Mouse (Mus musculus) cerebellum, adult 2 months (tissue): ENCODE data around the gene Pkp2. TPM values are rescaled to one million over a fixed set of nuclear protein-coding genes. Genes with fewer than 3 reads are reported as not detected.
A peak's percentile ranks its signal among the peaks of the same experiment; 100 is the strongest.

Experiments
- DNase-seq, 2 experiments: peaks; one replicate each; pipeline ENCODE4 v3.0.0; 2021
- H3K27ac ChIP-seq: fragments of 200-500 bp; 2 replicates; pipeline ENCODE4 v1.5.1; 2012; ENCODE audit warnings: low read length, control low read depth, inconsistent platforms; ENCODE audit not compliant: insufficient read depth
- H3K27me3 ChIP-seq: fragments of 200-500 bp; 2 replicates; pipeline ENCODE4 v1.6.1; 2012; ENCODE audit warnings: inconsistent platforms, mild to moderate bottlenecking, low read length, moderate library complexity; ENCODE audit not compliant: control insufficient read depth, insufficient read depth
- H3K4me1 ChIP-seq: fragments of 200-500 bp; 2 replicates; pipeline ENCODE4 v1.6.1; 2011; ENCODE audit warnings: low read length; ENCODE audit not compliant: control insufficient read depth, insufficient read depth
- H3K4me3 ChIP-seq: fragments of 200-500 bp; replicated peaks from 2 replicates; pipeline ENCODE3; 2011; ENCODE audit warnings: mild to moderate bottlenecking, low read depth, low read length, control low read depth; ENCODE audit not compliant: insufficient read depth
- CTCF ChIP-seq: fragments of 200-500 bp; IDR thresholded peaks from 2 replicates; pipeline ENCODE4 v1.5.1; 2011; ENCODE audit warnings: low read depth, mild to moderate bottlenecking, control low read depth, low read length, moderate library complexity, borderline replicate concordance; ENCODE audit not compliant: insufficient read depth
- POLR2A ChIP-seq: fragments of 200-500 bp; IDR thresholded peaks from 2 replicates; pipeline ENCODE4 v1.6.1; 2011; ENCODE audit warnings: low read length, control low read depth, borderline replicate concordance; ENCODE audit not compliant: insufficient read depth
- WGBS: fragments of 180-500 bp; shearing (Covaris S2); methylation state at CpG from one replicate; pipeline ENCODE4 v1.1.7; 2018; 5-methylcytosine and 5-hydroxymethylcytosine counted together
- polyA plus RNA-seq: library from polyadenylated mRNA; depleted of rRNA; stranded (reverse); fragments of >200 nt; gene quantifications from 2 replicates; pipeline ENCODE4 v1.2.3, GENCODE M21; 2012

Gene Pkp2
- polyA plus RNA-seq, 1 experiment, result 1.7 TPM

DNA sequence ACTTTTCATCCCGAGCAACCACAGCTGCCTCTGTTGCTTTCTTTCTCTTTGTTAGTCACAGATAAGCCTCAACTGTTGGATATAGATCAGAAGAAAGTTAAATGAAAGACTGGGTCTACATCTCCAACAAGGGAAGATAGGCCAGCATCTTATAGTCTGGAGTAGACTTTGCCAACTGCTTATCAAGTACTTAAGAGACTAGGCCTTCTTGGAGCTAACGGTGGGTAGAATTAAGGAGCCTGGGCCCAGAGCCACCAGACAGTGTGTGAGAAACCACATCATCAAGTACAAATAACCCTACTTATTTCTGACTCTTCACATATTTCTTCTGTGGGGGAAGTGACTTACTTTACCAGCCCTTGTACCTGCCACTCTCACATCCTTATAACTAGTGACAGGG lies 37.4 kb downstream of the Pkp2 start:
- H3K4me1 ChIP-seq, result no peaks in the 10 kb centered on the region
- WGBS, result 68% methylated on average over 2 of the region's 2 CpGs
- no peak overlapping the region for H3K4me3 ChIP-seq
- TF ChIP-seq POLR2A, result no peak
- no peak for TF ChIP-seq CTCF
- no peak overlapping the region for H3K27ac ChIP-seq
- DNase-seq, result no peak
- no peaks in the 10 kb centered on the region for H3K27me3 ChIP-seq

DNA sequence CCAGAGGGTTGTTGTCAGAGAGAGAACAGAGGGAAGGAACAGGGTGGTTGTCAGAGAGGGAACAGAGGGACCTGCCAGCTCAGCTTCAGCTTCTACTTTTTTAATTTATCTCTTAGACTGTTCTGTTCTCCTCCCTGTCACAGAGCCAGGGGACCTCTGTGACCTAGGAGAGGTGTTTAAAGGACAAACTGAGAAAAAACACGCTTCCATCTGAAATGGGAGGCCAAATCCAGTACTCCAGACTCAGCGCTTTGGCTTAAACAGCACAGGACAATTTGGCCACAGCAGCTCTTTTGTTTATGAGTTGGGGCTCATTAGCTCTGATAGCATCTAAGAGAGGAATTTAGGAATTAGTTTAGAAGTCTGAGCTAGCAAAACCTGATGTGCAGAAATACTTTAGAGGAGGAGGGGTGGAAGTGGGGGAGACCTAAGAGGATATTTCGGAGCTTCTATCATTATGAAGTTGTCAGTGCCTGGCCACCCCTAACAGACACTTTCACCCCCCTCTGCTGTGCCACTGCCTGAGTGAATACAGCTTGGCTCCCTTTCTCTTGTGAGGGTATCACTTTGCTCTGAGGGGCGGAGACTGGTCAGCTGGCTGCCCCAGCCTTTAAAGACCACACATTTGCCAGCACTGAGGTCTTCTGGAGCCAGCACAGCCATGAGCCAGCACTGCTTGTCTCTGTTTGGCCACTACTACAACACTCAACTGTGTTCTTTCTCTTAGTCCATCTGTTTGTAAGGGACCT lies 40.4 kb downstream of the Pkp2 start:
- TF ChIP-seq POLR2A (no peak), CTCF (no peak)
- Histone ChIP-seq H3K27ac (no peak overlapping the region), H3K27me3 (no peaks in the 10 kb centered on the region), H3K4me3 (no peak overlapping the region), H3K4me1 (no peaks in the 10 kb centered on the region)
- DNase-seq, result no peak
- WGBS, result 35% methylated on average over 4 of the region's 4 CpGs

DNA sequence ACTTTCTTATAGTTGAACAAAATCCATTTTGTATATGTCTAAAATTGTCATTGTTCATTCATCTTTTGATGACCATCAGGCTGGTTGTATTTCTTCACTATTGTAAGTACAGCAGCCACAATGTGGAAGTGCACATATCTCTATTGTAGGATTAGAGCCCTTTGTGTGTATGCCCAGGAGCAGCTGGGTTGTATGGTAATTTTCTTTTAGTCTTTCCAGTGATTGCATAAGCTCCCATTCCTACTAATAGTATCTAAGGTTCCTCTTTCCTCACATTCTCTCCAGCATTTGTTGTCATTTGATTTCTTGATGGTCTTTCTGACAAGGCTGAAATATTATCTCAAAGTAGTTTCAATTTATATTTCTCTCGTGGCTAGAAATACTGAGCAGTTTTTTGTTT lies 42.1 kb downstream of the Pkp2 start:
- WGBS, result 92% methylated on average over 1 of the region's 1 CpGs
- no peak for TF ChIP-seq CTCF
- no peak for TF ChIP-seq POLR2A
- Histone ChIP-seq H3K4me1 (no peaks in the 10 kb centered on the region), H3K4me3 (no peak overlapping the region), H3K27ac (no peak overlapping the region), H3K27me3 (no peaks in the 10 kb centered on the region)
- no peak for DNase-seq

DNA sequence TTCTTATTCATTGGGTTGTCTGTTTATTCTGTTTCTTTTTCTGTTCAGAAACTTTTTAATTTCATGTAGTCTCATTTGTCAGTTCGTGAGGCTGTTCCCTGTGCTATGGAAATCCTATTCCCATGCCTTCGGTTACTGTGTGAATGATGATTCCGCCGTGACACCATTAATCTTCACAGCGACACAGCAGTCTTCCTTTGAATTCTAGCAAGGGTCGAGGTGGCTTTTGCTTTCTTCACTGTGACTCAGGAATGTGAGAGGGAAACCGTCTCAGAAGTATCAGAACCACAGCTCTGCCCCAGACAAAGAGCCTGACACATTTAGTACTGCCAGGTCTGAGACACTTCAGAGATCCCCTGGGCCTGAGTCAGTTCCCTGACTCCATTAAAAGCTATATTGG lies 42.8 kb downstream of the Pkp2 start:
- DNase-seq, result no peak
- WGBS, result 85% methylated on average over 7 of the region's 7 CpGs
- TF ChIP-seq CTCF, result no peak
- no peak for TF ChIP-seq POLR2A
- Histone ChIP-seq H3K4me3 (no peak overlapping the region), H3K4me1 (no peaks in the 10 kb centered on the region), H3K27ac (no peak overlapping the region), H3K27me3 (no peaks in the 10 kb centered on the region)

DNA sequence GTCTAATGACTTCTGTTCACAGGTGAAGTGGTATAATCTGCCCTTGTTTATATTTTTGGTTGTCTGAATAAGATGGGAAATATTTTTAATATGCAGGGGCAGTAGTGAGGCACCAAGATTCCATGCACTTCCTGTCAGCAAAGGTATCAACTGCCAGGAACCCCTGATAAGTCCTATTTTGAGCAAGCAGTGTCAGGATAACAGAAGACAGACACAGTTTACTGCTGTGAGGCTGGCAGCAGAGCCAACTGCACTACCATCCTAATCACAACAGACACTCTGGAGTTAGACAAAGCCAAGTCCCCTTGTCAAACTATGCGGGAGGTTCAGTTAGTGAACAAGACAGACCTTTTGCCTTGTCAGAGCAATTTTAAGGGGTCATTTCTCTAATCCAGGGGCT lies 43.6 kb downstream of the Pkp2 start:
- no peaks in the 10 kb centered on the region for H3K4me1 ChIP-seq
- 10% methylated on average over 1 of the region's 1 CpGs for WGBS
- TF ChIP-seq POLR2A (no peak), CTCF (no peak)
- H3K27me3 ChIP-seq, result no peaks in the 10 kb centered on the region
- no peak overlapping the region for H3K27ac ChIP-seq
- no peak overlapping the region for H3K4me3 ChIP-seq
- peak in 1 of 2 experiments; percentile 34 for DNase-seq

DNA sequence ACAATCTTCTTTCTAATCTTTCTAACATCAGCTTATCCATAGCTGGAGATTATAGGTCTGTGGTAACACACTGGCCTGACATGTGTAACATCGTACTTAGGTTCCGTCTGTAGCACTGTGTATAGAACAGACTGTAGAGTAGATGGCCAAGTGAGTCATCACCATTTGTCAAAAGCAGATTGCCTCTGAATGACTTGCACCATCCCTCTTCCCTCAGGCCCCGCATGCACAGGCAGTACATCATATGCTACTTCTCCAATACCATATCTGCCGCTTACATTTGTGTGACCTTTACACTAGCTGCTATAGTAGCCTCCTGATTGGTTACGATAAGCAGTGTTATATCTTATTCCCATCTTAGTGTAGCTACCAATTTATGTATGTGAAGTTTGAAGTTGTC lies 47.8 kb downstream of the Pkp2 start:
- TF ChIP-seq CTCF (no peak), POLR2A (no peak)

DNA sequence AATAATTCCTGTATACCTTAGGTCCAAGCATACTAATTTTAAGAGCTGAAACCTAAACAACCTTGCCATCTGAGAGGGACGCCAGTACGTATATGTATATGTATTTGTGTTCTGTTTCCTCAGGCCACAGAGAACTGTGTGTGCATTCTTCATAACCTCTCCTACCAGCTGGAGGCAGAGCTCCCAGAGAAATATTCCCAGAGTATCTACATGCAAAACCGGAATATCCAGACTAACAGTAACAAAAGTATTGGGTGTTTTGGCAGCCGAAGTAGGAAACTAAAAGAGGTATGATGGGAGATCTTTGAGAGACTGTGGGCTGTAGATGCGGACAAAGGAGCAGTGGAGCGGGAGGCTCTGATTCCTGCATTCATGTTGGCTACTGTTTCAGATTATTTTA lies 48.4 kb downstream of the Pkp2 start:
- Histone ChIP-seq H3K4me1 (no peaks in the 10 kb centered on the region), H3K27me3 (no peaks in the 10 kb centered on the region), H3K4me3 (no peak overlapping the region), H3K27ac (no peak overlapping the region)
- 92% methylated on average over 6 of the region's 6 CpGs for WGBS
- TF ChIP-seq POLR2A (no peak), CTCF (no peak)
- no peak for DNase-seq

More for the DNA sequence above, 47.8 kb downstream of the Pkp2 start:
- 93% methylated on average over 5 of the region's 5 CpGs for WGBS
- no peaks in the 10 kb centered on the region for H3K27me3 ChIP-seq
- no peak overlapping the region for H3K4me3 ChIP-seq
- no peak overlapping the region for H3K27ac ChIP-seq
- H3K4me1 ChIP-seq, result no peaks in the 10 kb centered on the region
- DNase-seq, result no peak

DNA sequence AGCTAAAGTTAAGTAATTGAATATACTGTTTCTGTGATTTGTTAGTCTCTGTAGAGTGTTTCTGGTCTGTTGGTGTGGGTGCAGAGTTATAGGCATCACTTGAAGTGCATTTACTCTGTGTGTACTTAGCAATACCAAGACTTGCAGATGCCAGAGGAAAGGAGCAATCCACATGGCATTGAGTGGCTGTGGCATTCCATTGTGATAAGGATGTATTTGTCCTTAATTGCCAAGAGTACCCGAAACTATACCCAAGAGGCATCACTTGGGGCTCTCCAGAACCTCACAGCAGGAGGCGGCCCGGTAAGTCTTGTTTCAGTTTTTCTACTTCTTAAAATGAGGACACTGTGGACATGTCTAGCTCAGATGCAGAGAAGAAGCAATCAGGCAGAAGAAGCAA lies 49.3 kb downstream of the Pkp2 start:
- Histone ChIP-seq H3K27me3 (no peaks in the 10 kb centered on the region), H3K27ac (no peak overlapping the region), H3K4me3 (no peak overlapping the region), H3K4me1 (no peaks in the 10 kb centered on the region)
- DNase-seq, result no peak
- TF ChIP-seq CTCF (no peak), POLR2A (no peak)
- 82% methylated on average over 3 of the region's 3 CpGs for WGBS

DNA sequence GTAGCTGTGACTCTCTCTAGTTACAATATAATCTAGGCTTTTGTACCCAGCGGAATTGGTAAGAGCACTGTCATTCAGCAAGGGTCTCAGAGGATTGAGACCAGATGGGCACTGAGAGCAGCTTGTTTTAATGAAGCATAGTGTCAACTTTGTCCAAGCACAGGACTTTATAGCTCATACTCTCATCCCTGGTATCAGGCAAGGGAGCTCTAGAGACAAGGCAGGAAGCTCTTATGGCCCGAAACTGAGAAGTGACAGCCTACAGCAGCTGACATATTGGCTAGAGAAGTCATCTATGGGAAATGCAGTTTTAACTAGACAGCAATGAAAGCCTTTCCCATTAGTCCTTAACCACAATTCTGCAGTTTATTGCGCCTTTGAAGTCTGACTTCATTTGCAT lies 59.9 kb downstream of the Pkp2 start:
- H3K4me3 ChIP-seq, result no peak overlapping the region
- no peak overlapping the region for H3K27ac ChIP-seq
- no peaks in the 10 kb centered on the region for H3K4me1 ChIP-seq
- DNase-seq, result no peak
- H3K27me3 ChIP-seq, result no peaks in the 10 kb centered on the region
- 61% methylated on average over 3 of the region's 3 CpGs for WGBS
- no peak for TF ChIP-seq POLR2A
- TF ChIP-seq CTCF, result no peak
